Mouse (Mus musculus): ENCODE measurements around the gene Tmem212.

GRCm38 (mm10) chr3:27929219-27929618 is 33.1 kb upstream of the Tmem212 start:
- TF ChIP-seq CTCF (IDR thresholded peaks at IDR 0.05; ENCODE audit: low read depth) (no peak), EP300 (optimal IDR thresholded peaks at IDR 0.05) (no peak)
